Mouse (Mus musculus): Measurements from ENCODE around the gene Cfap58.

The Cfap58 gene

GRCm38 (mm10) chr19:47937443-47938406 lies at the start of gene Cfap58:
TSS of gene Cfap58 (plus strand) at chr19:47937675.
- DNase-seq = peak; percentile 73 to 76

GRCm38 (mm10) chr19:47888037-47888436 lies 49.4 kb upstream of the Cfap58 start:
- DNase-seq = no peak

GRCm38 (mm10) chr19:47890489-47891130 lies 46.9 kb upstream of the Cfap58 start:
- DNase-seq = peak; percentile 50 to 60

- DNase-seq = peak; percentile 50 to 66
Observed at GRCm38 (mm10) chr19:47891562-47892312, 45.7 kb upstream of the Cfap58 start.

- no peak for DNase-seq
Observed at GRCm38 (mm10) chr19:47893092-47893491, 44.4 kb upstream of the Cfap58 start.

- no peak for DNase-seq
Observed at GRCm38 (mm10) chr19:47898472-47899079, 38.9 kb upstream of the Cfap58 start.

- no peak for DNase-seq
Observed at GRCm38 (mm10) chr19:47900012-47900411, 37.5 kb upstream of the Cfap58 start.

- no peak for DNase-seq
Observed at GRCm38 (mm10) chr19:47900558-47900957, 36.9 kb upstream of the Cfap58 start.

- DNase-seq = peak in 1 of 2 experiments; percentile 48
Observed at GRCm38 (mm10) chr19:47902316-47903201, 34.9 kb upstream of the Cfap58 start.

- no peak for DNase-seq
Observed at GRCm38 (mm10) chr19:47903679-47904078, 33.8 kb upstream of the Cfap58 start.

GRCm38 (mm10) chr19:47905081-47905480 lies 32.4 kb upstream of the Cfap58 start:
- no peak for DNase-seq

- DNase-seq = peak in 1 of 2 experiments; percentile 41
Observed at GRCm38 (mm10) chr19:47905603-47906002, 31.9 kb upstream of the Cfap58 start.

GRCm38 (mm10) chr19:47907596-47907995 lies 29.9 kb upstream of the Cfap58 start:
- no peak for DNase-seq

- no peak for DNase-seq
Observed at GRCm38 (mm10) chr19:47908961-47909371, 28.5 kb upstream of the Cfap58 start.

- DNase-seq = peak; percentile 60 to 66
Observed at GRCm38 (mm10) chr19:47909387-47910116, 27.9 kb upstream of the Cfap58 start.

GRCm38 (mm10) chr19:47910117-47910618 lies 27.3 kb upstream of the Cfap58 start:
- no peak for DNase-seq

- DNase-seq = no peak
Observed at GRCm38 (mm10) chr19:47910751-47911150, 26.7 kb upstream of the Cfap58 start.

GRCm38 (mm10) chr19:47913344-47913743 lies 24.1 kb upstream of the Cfap58 start:
- no peak for DNase-seq

GRCm38 (mm10) chr19:47914191-47914590 lies 23.3 kb upstream of the Cfap58 start:
- DNase-seq = no peak

- DNase-seq = no peak
Observed at GRCm38 (mm10) chr19:47915251-47915650, 22.2 kb upstream of the Cfap58 start.

- DNase-seq = no peak
Observed at GRCm38 (mm10) chr19:47917396-47917795, 20.1 kb upstream of the Cfap58 start.

All from lung, postnatal 4 days (tissue).